Mouse (Mus musculus) large intestine, adult 2 months (tissue): ENCODE data around the gene Aym1. TPM values are rescaled to one million over a fixed set of nuclear protein-coding genes. Genes with fewer than 3 reads are reported as not detected.
"Not testable (repeated sequence)": the region's sequence is repeated elsewhere in the genome, so short reads cannot be mapped to it uniquely, and the experiment has no call there.

Experiments used
- DNase-seq: peaks from one replicate; pipeline ENCODE4 v3.0.0-alpha.2; 2012; ENCODE audit warnings: low read depth, low spot score
- WGBS: fragments of 180-500 bp; shearing (Covaris S2); methylation state at CpG from one replicate; pipeline ENCODE4 v1.1.7; 2018; 5-methylcytosine and 5-hydroxymethylcytosine counted together
- polyA plus RNA-seq: library from polyadenylated mRNA; depleted of rRNA; stranded (reverse); fragments of >200 nt; gene quantifications from 2 replicates; pipeline ENCODE4 v1.2.3, GENCODE M21; 2012; rRNA removed

The Aym1 gene
- polyA plus RNA-seq: not detected in 2 replicates

- no peak for DNase-seq
- WGBS: 53% methylated on average over 5 of the region's 6 CpGs
Observed at GRCm38 (mm10) chr5:113357186-113357585, at the start of gene Aym1. Aym1 (plus strand) TSS chr5:113357294.

GRCm38 (mm10) chr5:113309491-113310376 is 47.4 kb upstream of the Aym1 start:
- WGBS: 46% methylated on average over 22 of the region's 22 CpGs
- DNase-seq: no peak

- no peak for DNase-seq
Observed at GRCm38 (mm10) chr5:113310377-113311003, 46.6 kb upstream of the Aym1 start, which contains the start of gene Sgsm1. Sgsm1 (minus strand) TSS chr5:113310786.

GRCm38 (mm10) chr5:113313998-113314397 is 43.1 kb upstream of the Aym1 start:
- WGBS: 4% methylated on average over 24 of the region's 24 CpGs
- DNase-seq: no peak

More at GRCm38 (mm10) chr5:113310377-113311003, 46.6 kb upstream of the Aym1 start, which contains the start of gene Sgsm1:
- WGBS: 3% methylated on average over 52 of the region's 53 CpGs

- 2% methylated on average over 38 of the region's 38 CpGs for WGBS
- peak; percentile 25 for DNase-seq
Observed at GRCm38 (mm10) chr5:113323784-113324638, 33.1 kb upstream of the Aym1 start.

GRCm38 (mm10) chr5:113329463-113329862 is 27.6 kb upstream of the Aym1 start:
- no peak for DNase-seq
- 87% methylated on average over 8 of the region's 8 CpGs for WGBS

GRCm38 (mm10) chr5:113330202-113330601 is 26.9 kb upstream of the Aym1 start:
- WGBS: 71% methylated on average over 3 of the region's 3 CpGs
- DNase-seq: no peak

- WGBS: 40% methylated on average over 12 of the region's 12 CpGs
- DNase-seq: no peak
Observed at GRCm38 (mm10) chr5:113332239-113332638, 24.9 kb upstream of the Aym1 start.

- no peak for DNase-seq
- 54% methylated on average over 4 of the region's 4 CpGs for WGBS
Observed at GRCm38 (mm10) chr5:113332899-113333298, 24.2 kb upstream of the Aym1 start.

- no peak for DNase-seq
- 7% methylated on average over 34 of the region's 34 CpGs for WGBS
Observed at GRCm38 (mm10) chr5:113334621-113335530, 22.2 kb upstream of the Aym1 start.

- WGBS: 1% methylated on average over 17 of the region's 17 CpGs
- DNase-seq: no peak
Observed at GRCm38 (mm10) chr5:113335732-113336131, 21.4 kb upstream of the Aym1 start.

GRCm38 (mm10) chr5:113336281-113336680 is 20.8 kb upstream of the Aym1 start:
- DNase-seq: no peak
- WGBS: 29% methylated on average over 9 of the region's 9 CpGs

GRCm38 (mm10) chr5:113344635-113345386 is 12.3 kb upstream of the Aym1 start:
- WGBS: 24% methylated on average over 16 of the region's 16 CpGs
- DNase-seq: no peak

- WGBS: 19% methylated on average over 11 of the region's 11 CpGs
Observed at GRCm38 (mm10) chr5:113345781-113346180, 11.3 kb upstream of the Aym1 start.

GRCm38 (mm10) chr5:113346651-113347050 is 10.4 kb upstream of the Aym1 start:
- DNase-seq: not testable (repeated sequence)
- WGBS: 46% methylated on average over 6 of the region's 6 CpGs

More at GRCm38 (mm10) chr5:113345781-113346180, 11.3 kb upstream of the Aym1 start:
- DNase-seq: no peak

GRCm38 (mm10) chr5:113347593-113347992 is 9.5 kb upstream of the Aym1 start:
- WGBS: 35% methylated on average over 12 of the region's 12 CpGs
- no peak for DNase-seq

- 16% methylated on average over 13 of the region's 13 CpGs for WGBS
- no peak for DNase-seq
Observed at GRCm38 (mm10) chr5:113348597-113348996, 8.5 kb upstream of the Aym1 start.

GRCm38 (mm10) chr5:113349226-113349625 is 7.9 kb upstream of the Aym1 start:
- WGBS: 12% methylated on average over 7 of the region's 7 CpGs
- no peak for DNase-seq
